Mouse (Mus musculus) ES-Bruce4 (cell line): Measurements from ENCODE around the gene Psmd9.

Experiments
- CTCF ChIP-seq: IDR thresholded peaks from one replicate; pipeline ENCODE4 v1.8.1; 2011; ENCODE audit warnings: low read depth, low read length
- EP300 ChIP-seq: IDR thresholded peaks from 2 replicates; pipeline ENCODE4 v1.6.1; 2011; ENCODE audit warnings: low read depth, low read length; ENCODE audit not compliant: insufficient read depth
- POLR2A ChIP-seq: IDR thresholded peaks from one replicate; pipeline ENCODE4 v1.8.1; 2011; ENCODE audit warnings: low read length; ENCODE audit not compliant: insufficient read depth

DNA sequence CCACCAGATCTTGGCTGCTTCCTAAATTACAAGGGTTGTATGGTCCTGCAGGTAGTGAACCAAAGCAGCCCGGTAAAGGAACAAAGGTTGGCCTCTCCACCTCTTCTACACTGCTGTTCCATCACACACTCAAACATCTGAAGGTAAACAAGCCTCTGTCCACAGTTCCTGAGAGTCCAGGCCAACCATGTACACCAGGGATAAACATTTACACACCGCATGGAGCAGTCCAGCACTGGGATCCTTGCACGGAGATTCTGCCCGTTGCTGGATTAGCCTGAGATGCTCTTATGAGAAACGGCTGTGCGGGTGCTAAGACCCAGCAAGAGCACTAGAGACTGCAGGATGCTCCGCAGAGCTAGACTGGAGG lies 32.3 kb downstream of the Psmd9 start:
- TF ChIP-seq POLR2A (no peak), CTCF (no peak), EP300 (no peak)
